Mouse (Mus musculus) c-Kit-positive CD71-negative TER-119-negative erythroid progenitor cells, embryonic 14.5 days (primary cell): Measurements from ENCODE around the gene Hist1h2bp.
"Not testable (repeated sequence)": the region's sequence is repeated elsewhere in the genome, so short reads cannot be mapped to it uniquely, and the experiment has no call there.

Experiments used
- DNase-seq: peaks from one replicate; pipeline ENCODE4 v3.0.0-alpha.2; 2013; ENCODE audit warnings: low read depth

Gene Hist1h2bp

DNA sequence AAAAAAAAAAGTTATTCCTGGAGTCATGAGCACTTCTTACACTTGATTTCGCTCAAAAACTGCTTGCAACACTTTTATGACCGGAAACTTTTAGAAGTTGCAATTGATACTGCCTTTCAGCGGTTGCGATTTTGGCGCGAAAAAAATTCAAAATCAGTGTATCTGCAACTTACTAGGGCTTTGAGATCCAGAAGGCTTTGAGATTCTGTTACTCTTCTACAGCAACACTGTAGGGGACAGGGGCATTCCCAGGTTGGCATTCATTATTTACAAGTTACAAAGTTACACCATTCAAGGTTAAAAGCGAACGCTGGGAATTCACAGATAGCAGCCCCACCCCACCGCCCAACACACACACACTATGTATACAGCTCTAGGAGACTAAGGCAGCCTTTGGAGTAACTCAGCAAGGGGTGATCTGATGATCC is 3.5 kb upstream of the Hist1h2bp start:
- DNase-seq: no peak

DNA sequence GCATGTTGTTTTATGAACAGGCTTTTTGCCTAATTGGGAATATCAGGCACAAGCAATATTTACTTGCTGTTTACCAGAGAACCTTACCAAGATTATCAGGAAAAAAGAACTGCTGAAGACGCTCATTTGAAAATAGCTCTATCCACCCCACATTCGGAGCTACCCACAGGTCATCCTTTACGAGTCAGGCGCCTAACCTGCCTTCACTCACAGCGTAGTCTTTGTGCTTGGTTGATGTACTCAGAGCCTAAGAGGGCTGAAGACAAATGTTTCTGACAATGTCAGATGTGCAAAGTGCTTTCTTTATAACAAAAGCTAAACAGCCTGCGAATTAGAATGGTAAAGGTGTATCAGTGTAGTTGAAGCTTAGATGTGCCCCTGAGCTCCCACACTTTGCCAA is 3.0 kb upstream of the Hist1h2bp start:
- no peak for DNase-seq

DNA sequence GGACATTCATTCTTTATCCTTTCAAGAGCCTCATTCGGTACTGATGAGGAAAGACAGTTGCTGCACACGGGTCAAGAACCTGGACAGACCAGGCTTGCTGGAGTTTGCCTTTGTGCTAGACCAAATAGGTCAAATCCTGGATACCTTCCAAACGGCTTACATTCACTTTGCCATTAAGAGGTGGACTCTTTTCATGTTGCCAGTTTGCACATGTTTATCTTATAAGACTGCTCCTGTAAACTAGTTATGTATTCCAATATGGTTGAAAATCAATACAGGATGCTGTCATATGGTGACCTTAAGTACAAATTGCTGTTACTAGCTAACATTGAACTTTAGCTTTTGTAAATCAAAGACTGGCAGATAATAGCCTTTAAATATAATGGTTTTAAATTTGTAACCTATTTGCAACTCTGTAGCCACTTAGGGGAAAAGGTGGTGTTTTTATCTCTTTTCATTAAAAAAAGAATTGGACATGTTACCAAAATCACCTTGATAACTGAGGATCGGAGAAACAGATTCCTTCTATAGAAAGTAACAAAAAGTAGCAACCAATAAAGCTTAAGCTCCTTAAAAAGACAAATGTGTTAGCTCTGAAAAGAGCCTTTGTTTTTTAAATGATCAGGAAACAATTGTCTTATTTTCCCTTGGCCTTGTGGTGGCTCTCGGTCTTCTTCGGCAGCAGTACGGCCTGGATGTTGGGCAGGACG is 917 bp upstream of the Hist1h2bp start:
- DNase-seq: no peak

DNA sequence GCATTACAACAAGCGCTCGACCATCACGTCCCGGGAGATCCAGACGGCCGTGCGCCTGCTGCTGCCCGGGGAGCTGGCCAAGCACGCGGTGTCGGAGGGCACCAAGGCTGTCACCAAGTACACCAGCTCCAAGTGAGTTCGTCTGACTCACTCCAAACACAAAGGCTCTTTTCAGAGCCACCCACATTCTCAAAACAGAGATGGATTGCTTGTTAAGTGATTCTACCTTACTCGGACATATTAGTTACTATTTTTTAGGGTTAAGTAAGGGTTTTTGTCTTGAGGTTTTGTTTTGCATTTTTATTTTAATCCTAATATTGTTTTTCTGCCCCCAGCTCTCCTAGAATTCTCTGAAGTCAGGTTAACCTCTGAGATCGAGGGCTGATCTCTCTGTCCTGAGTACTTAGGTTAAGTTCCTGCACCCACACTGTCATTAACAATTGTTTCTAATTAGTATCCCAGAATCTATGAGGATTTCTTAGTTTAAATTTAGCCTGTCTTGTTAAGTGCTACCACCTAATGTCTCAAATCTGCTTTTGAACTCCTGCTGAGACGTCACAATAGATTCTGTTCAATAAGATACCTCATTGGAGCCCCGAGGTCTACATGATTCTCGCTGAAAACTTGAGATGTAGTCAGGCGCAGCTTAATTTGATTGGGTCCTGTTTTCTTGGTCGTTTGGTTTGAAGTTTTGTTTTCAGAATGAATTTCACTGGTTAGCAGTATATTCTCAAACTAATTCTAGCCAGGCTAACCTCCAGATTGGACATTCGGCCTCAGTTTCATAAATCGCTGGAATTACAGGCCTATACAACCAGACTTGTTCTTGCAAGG is 716 bp downstream of the Hist1h2bp start:
- no peak for DNase-seq

DNA sequence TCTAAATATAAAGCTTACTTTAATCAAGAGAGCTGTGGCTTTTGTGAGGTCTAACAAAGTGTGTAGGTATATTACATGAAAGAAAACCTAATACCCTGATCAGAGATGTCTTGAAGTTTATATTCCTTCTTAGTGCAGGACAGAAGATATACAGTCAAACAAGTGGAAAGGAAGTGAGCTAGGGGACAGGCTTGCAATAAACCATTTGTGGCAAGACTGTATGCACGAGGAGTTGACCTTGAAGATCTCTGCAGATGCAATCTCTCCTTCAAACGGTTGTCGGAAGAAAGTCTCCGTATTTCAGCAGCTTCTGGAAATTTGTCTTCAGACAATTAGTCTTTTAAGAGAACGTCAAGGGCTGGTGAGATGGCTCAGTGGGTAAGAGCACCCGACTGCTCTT is 2.7 kb downstream of the Hist1h2bp start:
- no peak for DNase-seq

DNA sequence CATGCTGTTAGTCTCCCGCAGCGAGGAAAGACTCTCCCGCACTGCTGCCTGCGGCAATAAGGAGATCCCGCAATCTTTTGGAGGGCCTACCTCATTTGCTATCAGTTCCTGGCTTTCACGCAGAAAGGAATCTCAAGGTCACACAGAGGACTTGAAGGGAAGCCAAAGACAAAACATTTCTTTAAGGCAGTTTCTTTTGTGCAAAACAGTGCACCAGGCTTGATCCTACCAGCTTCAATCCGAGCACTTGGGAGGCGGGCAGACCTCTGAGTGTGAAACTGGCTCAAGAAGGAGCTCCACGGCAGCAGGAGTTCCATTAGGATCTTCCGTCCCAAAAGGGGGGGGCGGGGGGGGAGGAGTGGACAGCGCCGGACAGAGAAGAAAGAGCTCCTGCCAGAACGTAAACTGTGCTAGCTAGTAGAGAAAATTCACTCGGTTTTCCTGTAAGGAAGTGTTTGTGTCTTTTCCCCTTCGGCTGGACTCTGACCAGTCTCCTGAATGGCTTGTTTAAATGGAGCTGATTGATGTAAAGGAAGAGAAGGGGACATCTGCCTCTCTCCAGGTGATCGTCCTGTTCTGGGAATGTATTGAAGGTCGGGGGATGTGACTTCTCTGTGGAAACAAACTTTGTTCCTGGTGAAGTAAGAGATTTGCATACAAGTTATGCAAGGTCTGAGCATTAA is 3.5 kb downstream of the Hist1h2bp start:
- DNase-seq: no peak

DNA sequence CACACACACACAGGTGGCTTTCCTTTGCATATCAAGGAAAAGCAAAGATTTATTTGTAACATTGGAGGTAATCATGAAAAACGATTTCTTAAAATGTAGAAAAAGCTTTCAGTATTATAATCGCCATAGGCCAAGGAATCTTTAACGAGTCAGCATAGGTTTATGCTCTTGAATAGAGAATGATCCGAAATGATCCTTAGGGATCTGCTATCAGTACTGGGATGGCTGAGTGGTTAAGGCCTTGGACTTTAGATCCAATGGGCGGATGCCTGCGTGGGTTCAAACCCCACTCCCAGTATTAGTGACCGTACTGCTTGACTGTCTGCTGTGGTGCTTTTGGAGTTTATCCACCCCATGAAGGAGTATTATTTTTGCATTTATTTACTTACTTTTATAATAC is 8.3 kb downstream of the Hist1h2bp start:
- no peak for DNase-seq

DNA sequence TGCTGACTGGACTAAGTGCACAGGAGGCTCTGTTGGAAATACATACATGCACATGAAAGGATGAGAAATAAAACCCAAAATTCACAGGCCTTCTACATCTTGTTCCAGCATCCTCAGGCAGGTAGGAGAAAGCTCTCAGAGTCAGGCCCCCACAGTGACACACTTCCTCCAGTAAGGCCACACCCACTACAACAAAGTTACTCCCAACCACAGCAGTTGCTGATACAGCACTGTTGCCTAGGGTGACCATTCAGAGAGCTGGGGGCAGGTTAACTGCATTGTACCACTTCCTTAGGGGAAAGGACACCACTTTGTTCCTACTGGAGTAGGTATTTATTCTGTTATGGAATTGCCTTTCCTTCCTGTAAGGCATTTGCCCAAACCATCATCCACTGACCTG is 9.9 kb downstream of the Hist1h2bp start:
- not testable (repeated sequence) for DNase-seq

DNA sequence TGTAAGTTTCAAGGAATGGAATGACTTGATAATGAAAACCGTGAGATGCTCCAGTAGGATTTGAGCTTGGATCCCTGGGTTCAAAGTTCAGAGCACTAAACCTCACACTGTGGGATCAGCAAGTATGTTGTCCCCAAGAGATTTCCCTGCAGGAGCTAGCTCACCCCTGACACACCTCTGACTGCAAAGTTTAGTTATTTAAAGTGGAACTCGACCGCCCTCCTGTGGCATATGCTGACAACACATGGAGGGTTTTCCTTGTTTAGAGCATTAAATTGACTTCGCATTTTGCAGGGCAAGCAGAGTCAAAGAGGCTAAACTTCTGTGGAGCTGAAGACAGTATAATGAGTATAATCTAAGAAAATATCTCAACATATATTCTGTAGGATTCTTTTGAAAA is 15.8 kb downstream of the Hist1h2bp start:
- DNase-seq: not testable (repeated sequence)

DNA sequence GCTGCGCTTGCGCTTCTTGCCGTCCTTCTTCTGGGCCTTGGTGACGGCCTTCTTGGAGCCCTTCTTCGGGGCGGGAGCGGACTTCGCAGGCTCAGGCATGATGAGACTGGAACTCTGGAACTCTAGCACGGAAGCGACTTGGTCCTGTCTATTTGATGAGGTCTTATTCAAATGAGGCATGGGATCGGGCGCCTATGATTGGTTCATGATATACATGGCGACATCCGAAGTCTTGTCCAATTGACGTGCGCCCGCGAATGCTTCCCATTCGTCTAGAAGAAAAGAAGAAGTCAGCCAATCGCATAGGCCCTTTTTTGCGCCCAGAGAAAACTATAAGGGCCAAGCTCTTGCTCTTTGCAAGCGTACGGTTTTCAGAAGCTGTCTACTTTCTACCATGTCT is 22.8 kb downstream of the Hist1h2bp start, which contains the start of the genes Hist1h2bq and Hist1h2ao:
Hist1h2bq (minus strand) TSS at position 125 of the 400 bp plus-strand sequence.
Hist1h2ao (plus strand) TSS at position 393 of the 400 bp plus-strand sequence.
- DNase-seq: not testable (repeated sequence)

DNA sequence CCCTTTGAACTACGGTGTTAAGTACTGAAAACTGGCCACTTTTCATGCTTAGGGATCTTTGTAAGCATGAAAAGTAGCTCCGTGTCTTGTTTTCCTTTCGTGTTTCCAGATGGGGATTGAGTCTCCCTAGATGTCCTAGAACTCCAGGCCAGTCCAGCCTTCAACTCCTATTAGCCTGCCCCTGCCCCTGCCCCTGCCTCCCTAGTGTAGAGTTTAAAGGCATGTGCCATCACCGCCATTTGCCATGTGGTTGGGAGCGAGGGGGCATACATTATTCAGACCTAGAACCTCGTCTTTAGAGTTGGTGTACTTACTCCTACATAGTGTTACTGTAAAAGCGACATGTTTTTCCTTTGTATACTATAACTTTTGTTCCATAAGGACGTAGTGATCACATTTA is 23.8 kb downstream of the Hist1h2bp start:
- not testable (repeated sequence) for DNase-seq

DNA sequence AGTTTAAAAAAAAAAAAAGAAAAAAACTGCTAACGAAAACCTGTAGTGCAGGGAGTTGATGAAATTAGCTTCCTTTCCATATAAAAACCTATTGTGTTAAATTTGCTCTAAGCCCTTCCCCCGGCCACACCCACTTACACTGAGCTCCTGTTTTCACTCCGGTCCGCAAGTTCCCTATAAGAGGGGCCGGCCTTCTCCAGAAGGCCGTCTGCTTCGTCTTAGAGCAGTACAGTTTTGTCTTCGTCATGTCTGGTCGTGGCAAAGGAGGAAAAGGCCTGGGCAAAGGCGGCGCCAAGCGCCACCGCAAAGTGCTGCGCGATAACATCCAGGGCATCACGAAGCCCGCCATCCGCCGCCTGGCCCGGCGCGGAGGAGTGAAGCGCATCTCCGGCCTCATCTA is 24.3 kb downstream of the Hist1h2bp start, which contains the start of gene Hist1h4m:
Hist1h4m (plus strand) TSS at position 208 of the 400 bp plus-strand sequence.
- not testable (repeated sequence) for DNase-seq

DNA sequence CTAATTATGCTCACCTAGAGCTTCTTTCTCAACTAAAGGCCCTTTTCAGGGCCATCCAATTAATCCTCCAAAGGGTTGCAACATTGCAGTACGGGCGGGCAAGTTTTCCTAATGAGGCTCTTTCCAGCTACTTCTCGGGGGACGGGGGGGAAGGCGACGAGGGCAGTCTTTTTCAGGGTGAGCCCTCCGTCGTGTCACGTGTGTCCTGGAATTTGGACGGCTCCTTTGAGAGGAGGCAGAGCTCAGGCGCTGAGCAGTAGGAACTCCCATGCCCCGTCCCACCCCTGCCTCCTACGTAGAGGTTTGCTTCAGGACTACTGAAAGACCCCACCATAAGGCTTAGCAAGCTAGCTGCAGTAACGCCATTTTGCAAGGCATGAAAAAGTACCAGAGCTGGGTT is 24.8 kb downstream of the Hist1h2bp start:
- DNase-seq: not testable (repeated sequence)

DNA sequence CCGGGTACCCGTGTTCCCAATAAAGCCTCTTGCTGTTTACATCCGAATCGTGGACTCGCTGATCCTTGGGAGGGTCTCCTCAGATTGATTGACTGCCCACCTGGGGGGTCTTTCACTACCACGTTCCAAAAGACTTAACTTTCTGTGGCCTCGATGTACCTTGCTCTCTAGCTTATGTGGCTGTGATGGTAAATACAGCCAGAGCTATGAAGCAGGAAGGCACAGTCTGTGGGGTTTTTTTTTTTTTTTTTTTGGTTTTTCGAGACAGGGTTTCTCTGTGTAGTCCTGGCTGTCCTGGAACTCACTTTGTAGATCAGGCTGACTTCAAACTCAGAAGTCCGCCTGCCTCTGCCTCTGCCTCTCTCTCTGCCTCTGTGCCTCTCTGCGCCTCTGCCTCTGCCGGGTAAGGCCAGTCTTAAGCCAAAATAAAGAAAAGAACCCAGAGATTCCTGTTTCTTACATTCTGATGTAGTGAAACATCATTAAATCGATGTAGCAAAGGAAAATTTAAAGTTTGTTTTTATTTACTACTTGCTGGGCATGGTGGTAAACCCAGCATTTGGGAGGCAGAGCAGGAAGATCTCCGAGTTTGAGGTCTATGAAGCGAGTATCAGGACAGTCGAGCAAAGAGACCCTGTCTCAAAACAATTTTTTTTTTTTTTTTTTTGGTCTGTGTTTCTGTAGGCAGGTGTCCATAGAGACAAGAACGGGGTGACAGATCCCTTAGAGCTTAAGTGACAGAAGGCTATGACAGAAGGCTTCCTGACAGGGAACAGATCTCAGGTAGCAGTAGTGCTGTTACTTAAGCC is 33.0 kb downstream of the Hist1h2bp start:
- not testable (repeated sequence) for DNase-seq

DNA sequence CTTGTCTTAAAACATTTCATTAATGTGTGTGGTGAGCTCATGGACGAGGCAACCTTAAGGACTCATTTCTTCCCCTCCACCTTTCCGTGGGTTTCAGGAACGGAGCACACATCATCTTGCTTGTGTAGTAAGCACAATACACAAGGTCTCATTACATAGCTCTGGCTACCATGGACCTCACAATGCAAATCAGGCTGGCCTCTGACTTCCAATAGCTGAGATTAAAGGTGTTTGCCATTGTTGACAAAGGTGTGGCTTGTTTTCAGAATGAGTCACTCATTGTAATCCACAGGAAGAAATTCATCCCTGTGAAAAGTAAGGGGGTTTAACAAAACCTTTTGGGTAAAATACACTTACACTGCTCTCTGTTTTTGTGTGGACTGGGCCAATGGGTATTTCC is 41.2 kb downstream of the Hist1h2bp start:
- no peak for DNase-seq

DNA sequence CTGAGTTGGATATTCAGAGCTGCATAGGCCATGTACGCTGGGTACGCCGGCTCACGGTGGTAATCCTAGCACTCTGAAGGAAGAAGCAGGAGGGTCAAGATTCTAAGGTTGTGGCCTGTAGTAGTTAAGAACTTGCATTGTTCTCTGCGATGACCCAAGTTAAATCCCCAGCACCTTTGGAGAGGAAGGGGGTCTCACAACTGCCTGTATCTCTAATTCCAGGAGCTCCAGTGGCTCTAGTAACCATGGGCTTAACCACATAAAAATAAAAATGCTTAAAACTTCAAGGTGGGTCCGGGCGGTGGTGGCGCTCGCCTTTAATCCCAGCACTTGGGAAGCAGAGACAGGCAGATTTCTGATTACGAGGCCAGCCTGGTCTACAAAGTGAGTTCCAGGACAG is 43.1 kb downstream of the Hist1h2bp start:
- no peak for DNase-seq

DNA sequence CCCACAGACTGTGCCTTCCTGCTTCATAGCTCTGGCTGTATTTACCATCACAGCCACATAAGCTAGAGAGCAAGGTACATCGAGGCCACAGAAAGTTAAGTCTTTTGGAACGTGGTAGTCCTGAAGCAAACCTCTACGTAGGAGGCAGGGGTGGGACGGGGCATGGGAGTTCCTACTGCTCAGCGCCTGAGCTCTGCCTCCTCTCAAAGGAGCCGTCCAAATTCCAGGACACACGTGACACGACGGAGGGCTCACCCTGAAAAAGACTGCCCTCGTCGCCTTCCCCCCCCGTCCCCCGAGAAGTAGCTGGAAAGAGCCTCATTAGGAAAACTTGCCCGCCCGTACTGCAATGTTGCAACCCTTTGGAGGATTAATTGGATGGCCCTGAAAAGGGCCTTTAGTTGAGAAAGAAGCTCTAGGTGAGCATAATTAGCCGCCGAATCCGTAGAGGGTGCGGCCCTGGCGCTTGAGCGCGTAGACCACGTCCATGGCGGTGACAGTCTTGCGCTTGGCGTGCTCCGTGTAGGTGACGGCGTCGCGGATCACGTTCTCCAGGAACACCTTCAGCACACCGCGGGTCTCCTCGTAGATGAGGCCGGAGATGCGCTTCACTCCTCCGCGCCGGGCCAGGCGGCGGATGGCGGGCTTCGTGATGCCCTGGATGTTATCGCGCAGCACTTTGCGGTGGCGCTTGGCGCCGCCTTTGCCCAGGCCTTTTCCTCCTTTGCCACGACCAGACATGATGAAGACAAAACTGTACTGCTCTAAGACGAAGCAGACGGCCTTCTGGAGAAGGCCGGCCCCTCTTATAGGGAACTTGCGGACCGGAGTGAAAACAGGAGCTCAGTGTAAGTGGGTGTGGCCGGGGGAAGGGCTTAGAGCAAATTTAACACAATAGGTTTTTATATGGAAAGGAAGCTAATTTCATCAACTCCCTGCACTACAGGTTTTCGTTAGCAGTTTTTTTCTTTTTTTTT is 44.4 kb downstream of the Hist1h2bp start, which contains the start of gene Hist1h4n:
Hist1h4n (minus strand) TSS at position 779 of the 977 bp plus-strand sequence.
- not testable (repeated sequence) for DNase-seq

DNA sequence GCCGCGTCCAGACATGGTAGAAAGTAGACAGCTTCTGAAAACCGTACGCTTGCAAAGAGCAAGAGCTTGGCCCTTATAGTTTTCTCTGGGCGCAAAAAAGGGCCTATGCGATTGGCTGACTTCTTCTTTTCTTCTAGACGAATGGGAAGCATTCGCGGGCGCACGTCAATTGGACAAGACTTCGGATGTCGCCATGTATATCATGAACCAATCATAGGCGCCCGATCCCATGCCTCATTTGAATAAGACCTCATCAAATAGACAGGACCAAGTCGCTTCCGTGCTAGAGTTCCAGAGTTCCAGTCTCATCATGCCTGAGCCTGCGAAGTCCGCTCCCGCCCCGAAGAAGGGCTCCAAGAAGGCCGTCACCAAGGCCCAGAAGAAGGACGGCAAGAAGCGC is 46.2 kb downstream of the Hist1h2bp start, which contains the start of the genes Hist1h2ap and Hist1h2br:
Hist1h2ap (minus strand) TSS at position 47 of the 400 bp plus-strand sequence.
Hist1h2br (plus strand) TSS at position 283 of the 400 bp plus-strand sequence.
- DNase-seq: not testable (repeated sequence)
